Comparison of ENCODE assay signal across 8 mouse cellular contexts in genomic region chrX:12851684-12852083, GRCm38 (mm10).
DNase-seq lines count a peak whose midpoint lies in the region; ATAC-seq and TF ChIP-seq lines count a peak whose summit lies in the region.

No protein-coding gene starts in this region.

- H3K4me2 ChIP-seq in forebrain, embryonic 14.5 days (ENCODE audit: low read length), result no peak overlapping the region
- H3K4me2 ChIP-seq in forebrain, embryonic 15.5 days (replicated peaks), result no peak overlapping the region
- H3K4me2 ChIP-seq in midbrain, embryonic 14.5 days (ENCODE audit: low read length), result no peak overlapping the region
- no peak overlapping the region for H3K4me2 ChIP-seq in midbrain, embryonic 11.5 days
- no peak overlapping the region for H3K4me2 ChIP-seq in stomach, postnatal 0 days (replicated peaks; ENCODE audit: low read depth)

- TF ChIP-seq EP300 in stomach, postnatal 0 days (optimal IDR thresholded peaks at IDR 0.05), result no peak

- WGBS in forebrain, embryonic 14.5 days, result 86% methylated on average over 4 of the region's 4 CpGs
- WGBS in forebrain, embryonic 15.5 days, result 86% methylated on average over 4 of the region's 4 CpGs
- WGBS in midbrain, embryonic 14.5 days, result 83% methylated on average over 4 of the region's 4 CpGs
- 70% methylated on average over 4 of the region's 4 CpGs for WGBS in midbrain, embryonic 11.5 days
- WGBS in stomach, postnatal 0 days, result 80% methylated on average over 4 of the region's 4 CpGs

- H3K4me1 ChIP-seq in forebrain, embryonic 14.5 days (ENCODE audit: control insufficient read depth, insufficient read depth, low read length), result no peaks in the 10 kb centered on the region
- no peaks in the 10 kb centered on the region for H3K4me1 ChIP-seq in forebrain, embryonic 15.5 days
- no peaks in the 10 kb centered on the region for H3K4me1 ChIP-seq in midbrain, embryonic 14.5 days (ENCODE audit: control insufficient read depth, insufficient read depth, low read length)
- H3K4me1 ChIP-seq in midbrain, embryonic 11.5 days (ENCODE audit: control insufficient read depth, insufficient read depth, low read length), result no peaks in the 10 kb centered on the region
- H3K4me1 ChIP-seq in stomach, postnatal 0 days (replicated peaks; ENCODE audit: control insufficient read depth, insufficient read depth), result no peaks in the 10 kb centered on the region

- H3K9me3 ChIP-seq in forebrain, embryonic 14.5 days (replicated peaks; ENCODE audit: control insufficient read depth, low read length), result no peaks in the 10 kb centered on the region
- H3K9me3 ChIP-seq in forebrain, embryonic 15.5 days, result no peaks in the 10 kb centered on the region
- H3K9me3 ChIP-seq in midbrain, embryonic 14.5 days (ENCODE audit: control insufficient read depth, low read length), result no peaks in the 10 kb centered on the region
- H3K9me3 ChIP-seq in midbrain, embryonic 11.5 days (ENCODE audit: control insufficient read depth, low read length), result no peaks in the 10 kb centered on the region
- H3K9me3 ChIP-seq in stomach, postnatal 0 days (ENCODE audit: control insufficient read depth, low read length), result no peaks in the 10 kb centered on the region

- DNase-seq in forebrain, embryonic 14.5 days (ENCODE audit: low spot score), result peak; percentile 28
- DNase-seq in midbrain, embryonic 14.5 days, result peak; percentile 13
- DNase-seq in midbrain, embryonic 11.5 days (ENCODE audit: low spot score, missing footprints), result no peak
- peak; percentile 26 to 41 for DNase-seq in cerebellum, postnatal 14 days
- DNase-seq in stomach, postnatal 0 days (ENCODE audit: low spot score), result peak; percentile 21
- DNase-seq in layer of hippocampus, adult 9-11 months, result no peak
- DNase-seq in ovary, postnatal 10 days (ENCODE audit: low spot score), result no peak

- H3K9ac ChIP-seq in forebrain, embryonic 14.5 days (ENCODE audit: low read length), result no peak overlapping the region
- no peak overlapping the region for H3K9ac ChIP-seq in forebrain, embryonic 15.5 days (replicated peaks)
- no peak overlapping the region for H3K9ac ChIP-seq in midbrain, embryonic 14.5 days (replicated peaks; ENCODE audit: low read length)
- no peak overlapping the region for H3K9ac ChIP-seq in midbrain, embryonic 11.5 days (ENCODE audit: low read length)
- no peak overlapping the region for H3K9ac ChIP-seq in stomach, postnatal 0 days (ENCODE audit: low read length)

- no peak overlapping the region for H3K27ac ChIP-seq in forebrain, embryonic 14.5 days (ENCODE audit: low read depth, low read length)
- H3K27ac ChIP-seq in forebrain, embryonic 15.5 days (replicated peaks), result no peak overlapping the region
- H3K27ac ChIP-seq in midbrain, embryonic 14.5 days (replicated peaks; ENCODE audit: low read depth, low read length), result no peak overlapping the region
- no peak overlapping the region for H3K27ac ChIP-seq in midbrain, embryonic 11.5 days (ENCODE audit: low read depth, low read length)
- H3K27ac ChIP-seq in stomach, postnatal 0 days (replicated peaks), result no peak overlapping the region

- no peaks in the 10 kb centered on the region for H3K27me3 ChIP-seq in forebrain, embryonic 14.5 days (replicated peaks; ENCODE audit: control insufficient read depth, insufficient read depth, low read length)
- no peaks in the 10 kb centered on the region for H3K27me3 ChIP-seq in forebrain, embryonic 15.5 days
- no peaks in the 10 kb centered on the region for H3K27me3 ChIP-seq in midbrain, embryonic 14.5 days (ENCODE audit: control insufficient read depth, insufficient read depth, low read length)
- no peaks in the 10 kb centered on the region for H3K27me3 ChIP-seq in midbrain, embryonic 11.5 days (ENCODE audit: control insufficient read depth, insufficient read depth, low read length)
- no peaks in the 10 kb centered on the region for H3K27me3 ChIP-seq in stomach, postnatal 0 days (ENCODE audit: control insufficient read depth, insufficient read depth, low read length)

- ATAC-seq in forebrain, embryonic 14.5 days, result no peak
- no peak for ATAC-seq in forebrain, embryonic 15.5 days (replicated peaks)
- ATAC-seq in midbrain, embryonic 14.5 days (ENCODE audit: low FRiP score, low TSS enrichment), result no peak
- no peak for ATAC-seq in midbrain, embryonic 11.5 days (ENCODE audit: low FRiP score)
- no peak for ATAC-seq in stomach, postnatal 0 days (ENCODE audit: low FRiP score, low TSS enrichment)

- H3K4me3 ChIP-seq in forebrain, embryonic 14.5 days (ENCODE audit: low read depth, low read length), result no peak overlapping the region
- no peak overlapping the region for H3K4me3 ChIP-seq in forebrain, embryonic 15.5 days
- H3K4me3 ChIP-seq in midbrain, embryonic 14.5 days (replicated peaks; ENCODE audit: low read depth, low read length), result no peak overlapping the region
- H3K4me3 ChIP-seq in midbrain, embryonic 11.5 days (ENCODE audit: low read depth, low read length), result no peak overlapping the region
- H3K4me3 ChIP-seq in stomach, postnatal 0 days (ENCODE audit: low read depth, low read length), result no peak overlapping the region

- peak; percentile 71 for TF ChIP-seq CTCF in stomach, postnatal 0 days (IDR thresholded peaks at IDR 0.05; ENCODE audit: low read depth)

- H3K36me3 ChIP-seq in forebrain, embryonic 14.5 days (ENCODE audit: control insufficient read depth, insufficient read depth, low read length), result no peaks in the 10 kb centered on the region
- H3K36me3 ChIP-seq in forebrain, embryonic 15.5 days, result no peaks in the 10 kb centered on the region
- no peaks in the 10 kb centered on the region for H3K36me3 ChIP-seq in midbrain, embryonic 14.5 days (ENCODE audit: control insufficient read depth, insufficient read depth, low read length)
- H3K36me3 ChIP-seq in midbrain, embryonic 11.5 days (ENCODE audit: control insufficient read depth, insufficient read depth, low read length), result no peaks in the 10 kb centered on the region
- no peaks in the 10 kb centered on the region for H3K36me3 ChIP-seq in stomach, postnatal 0 days (ENCODE audit: control insufficient read depth, insufficient read depth, low read length)

Comparison
In these comparisons a context has a peak if more than half of its experiments do, and no peak if none do; other contexts are left out.
1. DNase-seq: peak in forebrain, embryonic 14.5 days (single experiment), midbrain, embryonic 14.5 days (single experiment), cerebellum, postnatal 14 days (2 of 2) and stomach, postnatal 0 days (single experiment); none in midbrain, embryonic 11.5 days (single experiment), layer of hippocampus, adult 9-11 months (single experiment) and ovary, postnatal 10 days (single experiment).